Mouse (Mus musculus): ENCODE results near the gene Ttc30b. TPM values are rescaled to one million over a fixed set of nuclear protein-coding genes. Genes with fewer than 3 reads are reported as not detected.
A peak's percentile ranks its signal among the peaks of the same experiment; 100 is the strongest.
"Not testable (repeated sequence)": the region's sequence is repeated elsewhere in the genome, so short reads cannot be mapped to it uniquely, and the experiment has no call there.

The Ttc30b gene
- polyA plus RNA-seq (2015; fragmentation: Nextera tagmentation; extraction: Ambion mirVana) = 11.8 and 12.3 TPM in 2 replicates

- 3% methylated on average over 42 of the region's 42 CpGs for WGBS
- peak; percentile 92 for ATAC-seq (replicated peaks; ENCODE audit: low FRiP score)
- Histone ChIP-seq H3K36me3 (no peaks in the 10 kb centered on the region), H3K4me2 (peak within 1 kb of the TSS; percentile 61), H3K4me3 (replicated peaks) (peak within 1 kb of the TSS; percentile 54), H3K27ac (peak within 1 kb of the TSS; percentile 79), H3K27me3 (no peaks in the 10 kb centered on the region), H3K9ac (peak within 1 kb of the TSS; percentile 21), H3K9me3 (replicated peaks) (no peaks in the 10 kb centered on the region), H3K4me1 (peaks cover 6% of the 10 kb centered on the region)
Measured at GRCm38 (mm10) chr2:75938117-75939063, at the start of gene Ttc30b. TSS of gene Ttc30b (minus strand) at chr2:75938585.

GRCm38 (mm10) chr2:75987739-75988138, 49.4 kb upstream of the Ttc30b start:
- WGBS = 64% methylated on average over 9 of the region's 9 CpGs
- H3K36me3 ChIP-seq = no peaks in the 10 kb centered on the region
- H3K27me3 ChIP-seq = no peaks in the 10 kb centered on the region
- no peak for ATAC-seq (replicated peaks; ENCODE audit: low FRiP score)
- no peaks in the 10 kb centered on the region for H3K9me3 ChIP-seq (replicated peaks)
- H3K4me3 ChIP-seq (replicated peaks) = no peak overlapping the region
- no peak overlapping the region for H3K9ac ChIP-seq
- H3K4me1 ChIP-seq = peaks cover 38% of the 10 kb centered on the region
- H3K4me2 ChIP-seq = no peak overlapping the region
- 0 out of 2 replicates have a peak overlapping the region, but pooled peaks have one; percentile 9 for H3K27ac ChIP-seq

GRCm38 (mm10) chr2:75985124-75985523, 46.7 kb upstream of the Ttc30b start:
- WGBS = 3% methylated on average over 2 of the region's 2 CpGs
- Histone ChIP-seq H3K4me1 (peaks cover 22% of the 10 kb centered on the region), H3K9me3 (replicated peaks) (no peaks in the 10 kb centered on the region), H3K36me3 (no peaks in the 10 kb centered on the region), H3K4me3 (replicated peaks) (no peak overlapping the region), H3K4me2 (no peak overlapping the region), H3K27ac (no peak overlapping the region), H3K9ac (no peak overlapping the region), H3K27me3 (no peaks in the 10 kb centered on the region)
- peak; percentile 68 for ATAC-seq (replicated peaks; ENCODE audit: low FRiP score)

DNA sequence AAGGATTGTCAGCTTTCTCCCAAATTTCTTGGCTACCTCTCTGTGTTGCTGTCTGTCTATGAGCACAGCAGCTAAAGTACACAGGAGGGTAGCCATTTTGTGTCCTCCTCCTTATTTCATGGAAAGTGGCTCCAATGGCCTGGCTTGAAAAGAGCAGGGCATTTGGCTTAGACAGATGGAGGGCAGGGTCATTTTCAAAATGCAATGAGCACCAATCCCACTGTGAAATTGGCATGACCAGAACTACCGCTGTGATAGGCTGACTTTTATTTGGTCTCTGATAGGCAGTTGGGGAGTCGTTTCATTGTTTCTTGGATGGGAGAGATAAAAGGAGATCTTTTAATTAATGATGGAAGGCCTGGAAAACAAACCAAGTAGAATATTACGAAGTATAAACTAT, 45.5 kb upstream of the Ttc30b start:
- 80% methylated on average over 3 of the region's 3 CpGs for WGBS
- H3K27me3 ChIP-seq = no peaks in the 10 kb centered on the region

GRCm38 (mm10) chr2:75983091-75983490, 44.7 kb upstream of the Ttc30b start:
- whole genome bisulfite sequencing = 96% methylated on average over 3 of the region's 3 CpGs
- no peak for ATAC-seq (replicated peaks; ENCODE audit: low FRiP score)
- Histone ChIP-seq H3K9me3 (replicated peaks) (no peaks in the 10 kb centered on the region), H3K4me2 (no peak overlapping the region), H3K4me3 (replicated peaks) (no peak overlapping the region), H3K9ac (no peak overlapping the region), H3K4me1 (peaks cover 12% of the 10 kb centered on the region), H3K36me3 (no peaks in the 10 kb centered on the region), H3K27ac (no peak overlapping the region), H3K27me3 (no peaks in the 10 kb centered on the region)

More for the DNA sequence above, 45.5 kb upstream of the Ttc30b start:
- ATAC-seq (replicated peaks; ENCODE audit: low FRiP score) = no peak
- no peaks in the 10 kb centered on the region for H3K9me3 ChIP-seq (replicated peaks)
- H3K9ac ChIP-seq = no peak overlapping the region
- no peak overlapping the region for H3K27ac ChIP-seq
- H3K4me3 ChIP-seq (replicated peaks) = no peak overlapping the region
- no peak overlapping the region for H3K4me2 ChIP-seq
- H3K36me3 ChIP-seq = no peaks in the 10 kb centered on the region
- H3K4me1 ChIP-seq = peaks cover 19% of the 10 kb centered on the region

DNA sequence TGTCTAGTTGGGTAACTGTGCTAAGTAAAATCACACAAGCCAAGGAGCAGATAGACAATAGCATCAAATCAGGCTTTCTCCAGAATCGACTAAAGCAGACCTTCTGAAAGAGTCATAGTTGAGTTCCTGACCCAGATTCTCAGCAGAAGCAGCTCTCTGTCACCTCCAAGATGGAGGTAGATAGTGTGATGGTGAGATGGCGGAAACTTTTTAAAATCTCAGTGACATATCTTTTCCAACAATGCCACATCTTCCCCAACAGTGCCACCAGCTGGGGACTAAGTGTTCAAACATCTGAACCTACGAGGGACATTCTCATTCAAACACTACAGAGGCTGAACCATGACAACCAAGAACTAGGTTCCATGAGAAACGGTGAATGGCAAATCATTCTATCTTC, 44.2 kb upstream of the Ttc30b start:
- Histone ChIP-seq H3K27ac (no peak overlapping the region), H3K4me1 (peaks cover 7% of the 10 kb centered on the region), H3K4me2 (no peak overlapping the region), H3K4me3 (replicated peaks) (no peak overlapping the region), H3K9ac (no peak overlapping the region), H3K27me3 (no peaks in the 10 kb centered on the region), H3K9me3 (replicated peaks) (no peaks in the 10 kb centered on the region), H3K36me3 (no peaks in the 10 kb centered on the region)
- no peak for ATAC-seq (replicated peaks; ENCODE audit: low FRiP score)
- WGBS = 98% methylated on average over 4 of the region's 4 CpGs

DNA sequence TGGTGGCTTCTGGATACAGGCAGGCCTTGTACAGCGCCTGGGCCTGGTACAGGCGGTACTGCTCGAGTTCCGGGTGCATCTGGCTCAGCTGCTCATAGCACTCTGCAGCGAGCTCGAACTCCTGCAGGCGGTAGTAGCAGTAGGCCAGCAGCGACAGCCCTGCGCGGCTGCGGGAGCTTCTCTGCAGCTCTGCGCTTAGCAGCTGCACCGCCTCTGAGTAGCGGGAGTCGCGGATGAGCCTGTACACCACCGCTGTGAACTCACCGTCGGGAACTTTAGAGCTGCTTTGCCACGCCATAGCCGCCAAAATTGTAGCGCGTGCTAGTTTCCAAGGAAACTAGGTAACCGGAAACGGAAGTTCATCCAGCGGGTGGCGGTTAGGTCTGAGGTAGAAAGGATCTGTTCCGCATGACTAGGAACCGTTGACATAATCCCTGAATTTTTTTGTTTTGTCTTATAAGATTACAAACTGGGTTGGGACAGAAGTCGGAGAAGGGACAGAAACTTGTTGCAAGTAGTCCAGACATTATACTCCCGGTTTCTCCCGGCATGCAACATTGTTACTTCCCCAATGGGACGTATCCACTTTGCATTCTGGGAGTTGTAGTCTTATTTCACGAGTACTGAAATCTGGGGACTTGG, 43.2 kb upstream of the Ttc30b start, which contains the start of gene Ttc30a1:
Gene Ttc30a1 (minus strand): TSS at position 528 of the 642 bp plus-strand sequence.
- Histone ChIP-seq H3K27ac (peak within 1 kb of the TSS; percentile 63; the same call in 1 of the 2 replicates), H3K9ac (peak within 1 kb of the TSS; percentile 36; the same call in 1 of the 2 replicates), H3K4me3 (replicated peaks) (peak within 1 kb of the TSS; percentile 53), H3K4me2 (peak within 1 kb of the TSS; percentile 78)
- H3K9me3 ChIP-seq (replicated peaks); H3K36me3 ChIP-seq; H3K4me1 ChIP-seq; H3K27me3 ChIP-seq: not testable (repeated sequence)
- 4% methylated on average over 31 of the region's 34 CpGs for WGBS
- peak; percentile 60 for ATAC-seq (replicated peaks; ENCODE audit: low FRiP score)

DNA sequence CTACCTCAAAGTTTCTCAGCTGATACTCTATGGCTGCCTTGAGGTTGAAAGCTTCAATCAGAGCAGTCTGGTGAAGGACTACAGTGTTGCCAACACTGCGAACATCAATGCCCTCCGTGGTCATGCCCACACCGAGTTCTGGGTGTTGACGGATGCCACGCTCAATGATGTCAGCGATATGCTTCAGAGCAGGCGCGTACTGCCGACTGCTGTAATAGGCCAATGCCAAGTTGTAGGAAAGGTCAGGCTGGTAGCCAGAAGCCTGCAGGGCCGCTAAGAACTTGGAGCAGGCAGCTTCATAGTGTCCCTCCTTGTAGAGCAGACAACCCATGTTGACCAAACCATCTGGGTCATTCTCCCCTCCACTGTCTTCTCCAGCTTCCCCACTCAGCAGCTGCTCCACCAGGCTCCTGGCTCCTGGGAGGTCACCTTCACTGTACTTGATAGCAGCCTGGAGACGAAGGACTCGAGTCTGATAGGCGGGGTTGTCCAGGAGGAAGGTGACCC, 42.6 kb upstream of the Ttc30b start:
- not testable (repeated sequence) for H3K27me3 ChIP-seq; H3K4me1 ChIP-seq; H3K9me3 ChIP-seq (replicated peaks); H3K27ac ChIP-seq; ATAC-seq (replicated peaks; ENCODE audit: low FRiP score); H3K36me3 ChIP-seq; H3K9ac ChIP-seq
- peak overlapping the region; percentile 53 for H3K4me3 ChIP-seq (replicated peaks)
- H3K4me2 ChIP-seq = peak overlapping the region; percentile 78
- WGBS = 94% methylated on average over 13 of the region's 13 CpGs

DNA sequence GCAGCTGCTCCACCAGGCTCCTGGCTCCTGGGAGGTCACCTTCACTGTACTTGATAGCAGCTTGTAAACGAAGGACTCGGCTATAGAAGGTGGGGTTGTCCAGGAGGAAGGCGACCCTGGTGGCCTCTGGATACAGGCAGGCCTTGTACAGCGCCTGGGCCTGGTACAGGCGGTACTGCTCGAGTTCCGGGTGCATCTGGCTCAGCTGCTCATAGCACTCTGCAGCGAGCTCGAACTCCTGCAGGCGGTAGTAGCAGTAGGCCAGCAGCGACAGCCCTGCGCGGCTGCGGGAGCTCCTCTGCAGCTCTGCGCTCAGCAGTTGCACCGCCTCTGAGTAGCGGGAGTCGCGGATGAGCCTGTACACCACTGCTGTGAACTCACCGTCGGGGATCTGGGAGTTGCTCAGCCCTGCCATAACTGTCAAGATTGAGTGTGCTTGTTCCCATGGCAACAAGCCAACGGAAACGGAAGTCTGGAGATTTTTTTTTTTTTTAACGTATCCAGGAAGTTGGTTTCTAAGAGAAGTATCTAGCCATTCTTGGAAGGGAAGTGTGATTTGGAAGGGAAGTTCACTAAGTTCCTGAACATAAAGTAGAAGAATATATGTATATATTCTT, 39.5 kb upstream of the Ttc30b start, which contains the start of gene Ttc30a2:
Gene Ttc30a2 (minus strand): TSS at position 419 of the 617 bp plus-strand sequence.
- ATAC-seq (replicated peaks; ENCODE audit: low FRiP score) = 0 out of 2 replicates have a peak, but pooled peaks have one; percentile 35
- peak within 1 kb of the TSS; percentile 14; the same call in 1 of the 2 replicates for H3K4me2 ChIP-seq

DNA sequence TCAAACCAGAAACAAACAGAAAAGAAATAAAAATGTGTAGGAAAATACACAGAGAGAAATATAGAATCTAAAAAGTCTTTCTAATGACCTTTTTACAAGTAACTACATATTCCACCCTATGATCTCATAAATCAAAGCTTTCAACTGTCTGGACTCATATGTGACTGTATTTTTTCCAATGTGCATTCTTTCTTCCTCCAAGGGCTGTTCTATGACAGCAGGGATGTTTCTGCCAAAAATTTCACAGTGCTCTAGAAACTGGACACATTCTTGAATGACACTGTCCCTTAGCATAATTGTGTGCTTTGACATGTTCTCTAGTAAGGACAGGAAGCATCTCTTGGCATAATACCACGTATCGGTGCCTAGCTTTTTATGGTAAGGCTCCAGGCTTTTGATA, 37.7 kb upstream of the Ttc30b start:
- H3K4me1 ChIP-seq; H3K27me3 ChIP-seq; H3K9me3 ChIP-seq (replicated peaks); H3K4me2 ChIP-seq; H3K27ac ChIP-seq; H3K36me3 ChIP-seq; H3K4me3 ChIP-seq (replicated peaks); ATAC-seq (replicated peaks; ENCODE audit: low FRiP score); H3K9ac ChIP-seq: not testable (repeated sequence)
- WGBS = 79% methylated on average over 2 of the region's 2 CpGs

More for the DNA sequence above, 39.5 kb upstream of the Ttc30b start, which contains the start of gene Ttc30a2:
- not testable (repeated sequence) for H3K9me3 ChIP-seq (replicated peaks); H3K4me3 ChIP-seq (replicated peaks); H3K4me1 ChIP-seq; H3K36me3 ChIP-seq; H3K27ac ChIP-seq; H3K9ac ChIP-seq; H3K27me3 ChIP-seq
- WGBS = 32% methylated on average over 22 of the region's 24 CpGs

DNA sequence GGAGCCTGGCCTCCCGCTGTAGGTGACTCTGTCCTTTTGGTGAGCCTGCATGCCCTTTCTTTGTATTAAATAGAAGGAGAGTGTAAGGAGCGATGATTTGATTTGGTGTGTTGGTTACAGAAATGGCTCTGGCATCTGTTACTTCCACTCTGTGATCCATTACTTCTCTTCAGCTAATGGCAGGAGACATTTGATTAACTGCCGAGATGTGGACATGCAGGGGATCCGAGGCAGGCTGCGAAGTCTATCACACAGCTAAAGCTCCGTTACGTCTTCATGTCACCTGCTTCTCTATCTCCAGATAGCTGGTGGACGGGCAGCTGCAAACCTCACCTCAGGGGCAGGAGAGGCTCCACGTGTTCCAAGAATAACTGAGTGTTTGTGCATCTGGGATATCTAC, 35.7 kb upstream of the Ttc30b start:
- no peak overlapping the region for H3K27ac ChIP-seq
- 65% methylated on average over 9 of the region's 9 CpGs for WGBS
- H3K4me3 ChIP-seq (replicated peaks) = no peak overlapping the region
- no peaks in the 10 kb centered on the region for H3K36me3 ChIP-seq
- H3K9me3 ChIP-seq (replicated peaks) = no peaks in the 10 kb centered on the region
- no peaks in the 10 kb centered on the region for H3K27me3 ChIP-seq
- no peak overlapping the region for H3K4me2 ChIP-seq
- no peak for ATAC-seq (replicated peaks; ENCODE audit: low FRiP score)
- H3K9ac ChIP-seq = no peak overlapping the region
- no peaks in the 10 kb centered on the region for H3K4me1 ChIP-seq
